Mouse (Mus musculus): Measurements from ENCODE around the gene Tssk3.

GRCm38 (mm10) chr4:129464286-129464815 lies 26.5 kb downstream of the Tssk3 start:
- 0 out of 2 replicates have a peak, but pooled peaks have one; percentile 8 for TF ChIP-seq EP300 (IDR thresholded peaks at IDR 0.05; ENCODE audit: low read depth)
- TF ChIP-seq CTCF (IDR thresholded peaks at IDR 0.05; ENCODE audit: low read depth): no peak

Data from liver, postnatal 0 days (tissue).